Mouse (Mus musculus) spleen, adult 12 weeks (tissue): Measurements from ENCODE around the gene Exosc1.

ENCODE experiments used
- DNase-seq: peaks from one replicate; pipeline ENCODE4 v3.0.0; 2022; ENCODE audit warnings: low spot score

The Exosc1 gene

GRCm38 (mm10) chr19:41874356-41874755 is 58.9 kb downstream of the Exosc1 start:
- no peak for DNase-seq
